Mouse (Mus musculus) testis, adult 2 months (tissue): ENCODE results near the gene Nagk. TPM values are rescaled to one million over a fixed set of nuclear protein-coding genes. Genes with fewer than 3 reads are reported as not detected.
A peak's percentile ranks its signal among the peaks of the same experiment; 100 is the strongest.
"Not testable (repeated sequence)": the region's sequence is repeated elsewhere in the genome, so short reads cannot be mapped to it uniquely, and the experiment has no call there.

Source experiments
- H3K27ac ChIP-seq: fragments of 200-500 bp; 2 replicates; pipeline ENCODE4 v1.5.1; 2012; ENCODE audit warnings: low read depth, low read length; ENCODE audit not compliant: control insufficient read depth, insufficient read depth
- H3K27me3 ChIP-seq: fragments of 200-500 bp; 2 replicates; pipeline ENCODE4 v1.6.1; 2012; ENCODE audit warnings: mild to moderate bottlenecking, low read length, moderate library complexity; ENCODE audit not compliant: control insufficient read depth, insufficient read depth
- H3K36me3 ChIP-seq: fragments of 200-500 bp; 2 replicates; pipeline ENCODE4 v1.6.1; 2012; ENCODE audit warnings: mild to moderate bottlenecking, low read length; ENCODE audit not compliant: control insufficient read depth, insufficient read depth
- H3K4me1 ChIP-seq: fragments of 200-500 bp; 2 replicates; pipeline ENCODE4 v1.6.1; 2012; ENCODE audit warnings: low read length; ENCODE audit not compliant: control insufficient read depth, insufficient read depth
- H3K4me3 ChIP-seq: fragments of 200-500 bp; 2 replicates; pipeline ENCODE4 v1.5.1; 2012; ENCODE audit warnings: low read depth, mild to moderate bottlenecking, low read length, moderate library complexity, mixed read lengths; ENCODE audit not compliant: control insufficient read depth
- CTCF ChIP-seq: fragments of 200-500 bp; IDR thresholded peaks from 2 replicates; pipeline ENCODE4 v1.5.1; 2012; ENCODE audit warnings: low read depth, mild to moderate bottlenecking, inconsistent platforms, low read length, moderate library complexity; ENCODE audit not compliant: control insufficient read depth, insufficient read depth, insufficient replicate concordance
- POLR2A ChIP-seq: fragments of 200-500 bp; IDR thresholded peaks from 2 replicates; pipeline ENCODE4 v1.6.1; 2012; ENCODE audit warnings: low read depth, mild to moderate bottlenecking, inconsistent platforms, low read length, moderate library complexity; ENCODE audit not compliant: control insufficient read depth
- polyA plus RNA-seq: library from polyadenylated mRNA; depleted of rRNA; stranded (reverse); fragments of >200 nt; gene quantifications from 2 replicates; pipeline ENCODE4 v1.2.3, GENCODE M21; 2012

Nagk gene
- polyA plus RNA-seq, 1 experiment, result 56.2 TPM

- no peaks in the 10 kb centered on the region for H3K27me3 ChIP-seq
- TF ChIP-seq POLR2A (no peak), CTCF (no peak)
- no peaks in the 10 kb centered on the region for H3K36me3 ChIP-seq
- no peak overlapping the region for H3K4me3 ChIP-seq
- H3K27ac ChIP-seq, result no peak overlapping the region
- no peaks in the 10 kb centered on the region; the same call in none of the 2 replicates for H3K4me1 ChIP-seq
Observed at GRCm38 (mm10) chr6:83786426-83786825, 8.4 kb upstream of the Nagk start.

- Histone ChIP-seq H3K27ac (no peak overlapping the region), H3K4me3 (no peak overlapping the region), H3K36me3 (no peaks in the 10 kb centered on the region), H3K4me1 (no peaks in the 10 kb centered on the region; the same call in none of the 2 replicates), H3K27me3 (no peaks in the 10 kb centered on the region)
- TF ChIP-seq POLR2A (no peak), CTCF (no peak)
Observed at GRCm38 (mm10) chr6:83788554-83788953, 6.2 kb upstream of the Nagk start.

- H3K27me3 ChIP-seq, H3K27ac ChIP-seq, H3K36me3 ChIP-seq, H3K4me1 ChIP-seq, H3K4me3 ChIP-seq: not testable (repeated sequence)
Observed at GRCm38 (mm10) chr6:83790533-83790932, 4.2 kb upstream of the Nagk start.

GRCm38 (mm10) chr6:83791251-83791890 lies 3.4 kb upstream of the Nagk start:
- Histone ChIP-seq H3K36me3 (no peaks in the 10 kb centered on the region), H3K4me1 (no peaks in the 10 kb centered on the region; the same call in 1 of the 2 replicates), H3K27ac (no peak overlapping the region), H3K4me3 (no peak overlapping the region), H3K27me3 (no peaks in the 10 kb centered on the region)
- TF ChIP-seq CTCF, result no peak
- TF ChIP-seq POLR2A, result no peak

GRCm38 (mm10) chr6:83795492-83795900 lies 714 bp downstream of the Nagk start:
- no peaks in the 10 kb centered on the region for H3K27me3 ChIP-seq
- H3K27ac ChIP-seq, result peak overlapping the region; percentile 94
- peaks cover 1% of the 10 kb centered on the region; the same call in 1 of the 2 replicates for H3K36me3 ChIP-seq
- peak overlapping the region; percentile 94 for H3K4me3 ChIP-seq
- TF ChIP-seq POLR2A (no peak), CTCF (no peak)
- no peaks in the 10 kb centered on the region for H3K4me1 ChIP-seq

- no peak overlapping the region for H3K4me3 ChIP-seq
- no peak overlapping the region for H3K27ac ChIP-seq
- H3K27me3 ChIP-seq, result no peaks in the 10 kb centered on the region
- peaks cover 1% of the 10 kb centered on the region; the same call in 1 of the 2 replicates for H3K36me3 ChIP-seq
- no peaks in the 10 kb centered on the region for H3K4me1 ChIP-seq
- TF ChIP-seq CTCF (no peak), POLR2A (no peak)
Observed at GRCm38 (mm10) chr6:83796686-83797085, 1.9 kb downstream of the Nagk start.

- no peaks in the 10 kb centered on the region for H3K4me1 ChIP-seq
- no peak overlapping the region for H3K27ac ChIP-seq
- H3K4me3 ChIP-seq, result no peak overlapping the region
- no peak for TF ChIP-seq CTCF
- no peaks in the 10 kb centered on the region for H3K27me3 ChIP-seq
- peaks cover 1% of the 10 kb centered on the region; the same call in 1 of the 2 replicates for H3K36me3 ChIP-seq
Observed at GRCm38 (mm10) chr6:83802033-83802432, 7.3 kb downstream of the Nagk start.

- Histone ChIP-seq H3K27me3 (no peaks in the 10 kb centered on the region), H3K36me3 (0 out of 2 replicates have a peak, but pooled peaks cover 1% of the 10 kb centered on the region)
- TF ChIP-seq CTCF, result no peak
Observed at GRCm38 (mm10) chr6:83802846-83803245, 8.1 kb downstream of the Nagk start.

More at GRCm38 (mm10) chr6:83802846-83803245, 8.1 kb downstream of the Nagk start:
- H3K4me3 ChIP-seq, result no peak overlapping the region
- no peak overlapping the region for H3K27ac ChIP-seq
- no peaks in the 10 kb centered on the region for H3K4me1 ChIP-seq
